Mouse (Mus musculus) cerebral cortex, adult 2 months (tissue): ENCODE measurements around the gene Plin3.

Experiments
- WGBS: fragments of 180-500 bp; shearing (Covaris S2); methylation state at CpG from one replicate; pipeline ENCODE4 v1.1.7; 2018; 5-methylcytosine and 5-hydroxymethylcytosine counted together

The Plin3 gene

GRCm38 (mm10) chr17:56296201-56296600 lies 3.5 kb upstream of the Plin3 start:
- WGBS = 67% methylated on average over 1 of the region's 1 CpGs

GRCm38 (mm10) chr17:56294241-56294640 lies 1.6 kb upstream of the Plin3 start:
- WGBS = 78% methylated on average over 19 of the region's 19 CpGs

DNA sequence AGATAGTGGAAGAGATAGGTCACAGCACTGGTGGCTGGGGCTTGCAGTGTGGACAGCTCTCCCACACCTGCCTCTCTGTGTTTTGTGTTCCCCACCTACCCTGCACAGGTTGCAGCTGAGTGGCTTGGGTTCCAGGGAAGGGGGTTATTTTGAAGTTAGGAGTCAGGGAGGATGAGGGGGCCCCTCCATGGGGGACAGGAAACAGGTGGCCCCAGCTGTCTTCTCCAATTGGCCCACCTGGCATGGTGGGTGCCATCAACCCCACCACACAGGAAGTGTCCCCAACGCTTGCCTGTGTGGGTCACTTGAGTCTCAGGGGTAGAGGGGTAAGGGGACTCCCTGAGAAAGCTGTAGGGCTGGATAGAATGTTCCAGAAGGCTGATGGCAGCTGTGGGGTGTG lies 618 bp upstream of the Plin3 start:
- 86% methylated on average over 1 of the region's 1 CpGs for WGBS

- WGBS = 88% methylated on average over 7 of the region's 7 CpGs
Observed at GRCm38 (mm10) chr17:56291826-56292475, 722 bp downstream of the Plin3 start.

- 3% methylated on average over 16 of the region's 16 CpGs for WGBS
Observed at GRCm38 (mm10) chr17:56291171-56291511, 1.5 kb downstream of the Plin3 start.

DNA sequence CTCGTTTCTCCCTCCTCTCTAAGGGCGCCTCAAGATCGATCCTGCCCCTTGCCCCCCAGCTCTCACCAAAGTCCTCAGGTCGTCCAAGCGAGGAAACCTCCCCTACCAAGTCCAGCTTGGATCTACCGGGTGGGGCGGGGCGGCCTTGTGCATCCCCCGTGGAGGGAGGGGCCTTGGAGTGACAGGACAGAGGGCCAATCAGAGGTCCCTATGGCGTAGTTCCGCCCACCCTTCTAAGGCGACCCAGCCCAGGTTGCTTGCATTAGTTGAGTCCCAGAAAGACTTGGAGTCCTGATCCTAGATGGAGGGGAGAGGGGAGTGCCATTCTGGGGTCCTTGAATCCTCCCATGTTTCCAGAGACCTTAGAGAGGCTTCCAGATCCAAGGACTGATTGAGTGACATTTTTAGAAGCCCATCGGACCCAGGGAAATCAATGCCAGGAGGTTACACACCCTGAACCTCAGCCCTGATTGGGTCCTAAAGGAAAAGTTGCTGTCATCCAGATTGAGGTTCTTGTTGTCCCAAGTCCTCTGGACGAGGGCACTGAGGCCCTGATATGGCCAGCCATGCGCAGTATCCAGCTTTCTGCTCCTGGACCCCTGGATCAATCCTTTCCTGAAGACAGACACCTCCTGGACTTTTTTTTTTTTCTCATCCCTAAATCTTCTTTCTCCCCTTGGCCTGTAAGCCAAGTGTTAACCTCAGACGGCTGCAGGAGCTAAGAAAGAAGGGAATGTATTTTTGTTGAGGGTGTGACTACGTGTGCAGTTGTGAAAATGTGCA lies 2.1 kb downstream of the Plin3 start:
- WGBS = 23% methylated on average over 17 of the region's 17 CpGs

DNA sequence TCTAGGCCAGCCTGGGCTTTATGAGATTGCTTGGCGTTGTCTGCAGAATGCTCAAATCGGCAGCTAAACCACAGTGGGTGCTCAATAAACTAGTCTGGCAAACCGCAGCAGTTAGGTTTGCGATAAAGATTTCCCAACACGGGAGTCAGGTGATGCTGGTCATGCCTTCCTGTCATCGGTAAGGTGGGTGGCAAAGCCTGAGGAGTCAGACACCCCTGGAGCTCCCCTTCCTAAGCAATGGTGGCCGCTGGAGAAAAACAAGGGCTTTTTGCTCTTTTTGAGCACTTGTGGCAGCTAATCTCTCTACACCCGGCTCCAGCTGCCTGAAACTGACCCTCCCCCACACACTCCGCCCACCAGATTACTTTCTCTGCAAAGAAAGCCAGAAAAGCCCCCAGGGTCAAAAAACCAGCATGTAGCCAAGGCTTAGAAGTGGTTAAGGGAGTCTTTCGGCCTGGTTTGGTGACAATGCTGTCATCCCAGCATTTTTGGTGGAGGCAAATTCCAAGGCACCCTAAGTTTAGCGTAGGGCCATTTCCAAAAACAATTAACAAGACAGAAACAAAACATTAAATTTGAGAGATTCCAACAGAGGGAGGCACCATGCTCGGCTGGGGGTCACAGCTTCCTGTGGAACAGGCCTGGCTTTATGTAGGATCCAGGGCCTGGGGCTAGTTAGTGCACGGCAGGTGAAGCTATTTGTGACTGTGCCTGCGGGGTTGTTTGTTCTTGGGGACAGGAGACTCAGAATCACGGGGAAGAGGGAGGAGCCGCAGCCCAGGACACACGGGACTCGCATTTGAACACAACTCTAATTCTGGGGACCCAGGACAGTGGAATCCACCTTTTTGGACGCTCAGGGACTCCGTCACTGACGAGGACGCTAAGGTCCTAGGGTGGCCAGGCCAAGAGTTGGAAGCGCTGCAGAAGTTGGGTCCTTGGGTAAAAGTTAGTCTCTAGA lies 3.0 kb downstream of the Plin3 start:
- WGBS = 49% methylated on average over 23 of the region's 23 CpGs

GRCm38 (mm10) chr17:56288866-56289265 lies 3.8 kb downstream of the Plin3 start:
- 79% methylated on average over 3 of the region's 3 CpGs for WGBS

DNA sequence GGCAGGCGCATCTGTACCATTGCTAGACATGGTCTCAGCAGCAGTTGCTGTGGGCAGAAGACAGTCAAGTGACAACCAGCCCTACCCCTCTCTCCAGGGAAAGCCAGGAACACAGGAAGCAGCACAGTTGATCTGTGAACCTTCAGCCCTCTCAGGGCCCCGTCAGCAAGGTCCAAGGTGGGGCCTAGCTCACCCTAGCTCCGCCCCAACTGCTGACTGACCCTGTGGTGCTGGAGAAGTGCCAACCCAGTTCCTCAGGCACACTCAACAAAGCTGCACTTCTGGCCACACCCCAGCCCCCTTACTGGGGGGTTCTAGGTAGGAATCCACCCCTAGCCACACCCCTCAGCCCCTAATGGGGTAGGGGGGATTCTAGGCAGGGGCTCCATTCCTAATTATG lies 4.8 kb downstream of the Plin3 start:
- 78% methylated on average over 3 of the region's 3 CpGs for WGBS

GRCm38 (mm10) chr17:56285995-56286394 lies 6.7 kb downstream of the Plin3 start:
- 95% methylated on average over 11 of the region's 11 CpGs for WGBS

DNA sequence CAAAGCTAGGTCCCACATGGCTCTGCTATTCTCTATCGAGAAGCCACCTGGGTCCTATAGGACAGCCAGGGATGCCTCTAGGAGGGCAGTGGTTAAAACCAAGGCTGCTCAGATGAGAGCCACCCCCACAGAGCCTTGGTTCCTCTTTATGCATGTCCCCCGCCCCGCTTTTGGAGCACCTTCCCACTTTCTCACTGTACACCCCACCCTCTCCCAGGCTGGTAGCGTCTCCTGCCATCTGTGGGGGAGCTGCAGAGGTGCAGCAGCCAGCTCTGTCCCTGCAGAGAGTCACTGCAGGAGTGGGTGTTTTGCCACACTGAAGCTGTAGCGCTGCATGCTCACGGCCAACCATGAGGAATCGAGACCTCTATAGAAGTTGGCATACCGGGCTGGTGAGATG lies 9.4 kb downstream of the Plin3 start:
- 49% methylated on average over 8 of the region's 8 CpGs for WGBS

DNA sequence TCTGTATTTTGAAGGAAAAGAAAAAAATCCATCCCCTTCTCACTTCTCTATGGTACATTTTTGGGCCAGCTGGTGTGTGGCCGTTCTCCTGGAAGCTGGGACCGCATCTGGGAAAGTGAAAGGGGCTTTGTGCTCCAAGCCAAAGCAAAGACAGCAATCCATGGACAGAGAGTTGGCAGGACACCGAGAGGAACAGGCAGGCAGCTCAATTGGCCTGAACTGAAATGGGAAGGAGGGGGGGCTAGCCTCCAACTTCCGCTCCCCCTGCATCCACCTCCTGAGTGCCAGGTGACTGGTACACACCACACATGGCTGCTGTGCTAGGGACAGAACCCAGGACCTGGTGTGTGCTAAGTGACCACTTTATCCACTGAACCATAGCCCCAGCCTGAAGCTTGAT lies 9.9 kb downstream of the Plin3 start:
- WGBS = 41% methylated on average over 4 of the region's 4 CpGs

- WGBS = 87% methylated on average over 12 of the region's 12 CpGs
Observed at GRCm38 (mm10) chr17:56281193-56281592, 11.5 kb downstream of the Plin3 start.

GRCm38 (mm10) chr17:56279481-56280155 lies 13.1 kb downstream of the Plin3 start:
- WGBS = 91% methylated on average over 12 of the region's 12 CpGs

DNA sequence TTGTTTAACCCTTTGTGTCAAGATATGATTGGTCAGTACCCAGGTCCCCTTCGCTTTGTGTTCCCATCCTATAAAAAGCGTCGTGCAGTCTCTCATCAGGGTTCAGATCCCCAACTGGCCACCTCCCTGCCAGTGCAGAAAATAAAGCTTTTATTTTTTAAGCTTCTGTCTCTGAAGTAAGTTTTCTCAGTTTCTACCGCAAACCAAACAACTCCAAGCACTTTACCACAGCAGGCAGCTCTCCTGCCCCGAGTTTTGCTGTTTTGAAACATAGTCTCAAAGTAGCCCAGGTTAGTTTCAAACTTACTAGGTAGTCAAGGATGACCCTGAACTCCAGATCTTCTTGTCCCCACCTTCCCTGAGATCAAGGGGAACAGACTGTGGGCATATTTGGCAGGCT lies 14.3 kb downstream of the Plin3 start:
- WGBS = 92% methylated on average over 5 of the region's 5 CpGs

DNA sequence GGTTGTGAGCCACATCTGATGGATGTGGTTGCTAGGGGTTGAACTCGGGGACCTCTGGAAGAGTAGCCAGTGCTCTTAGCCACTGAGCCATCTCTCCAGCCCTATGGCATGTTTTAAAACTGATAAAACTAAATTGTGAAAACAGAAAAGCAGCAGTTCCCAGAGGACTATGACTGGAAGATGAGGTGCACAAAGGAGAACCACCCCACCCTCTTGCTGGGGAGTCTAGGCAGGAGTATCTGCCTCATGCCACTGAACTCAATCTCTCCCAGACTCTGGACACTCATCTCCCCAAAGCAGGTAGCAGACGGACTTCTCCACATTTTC lies 15.1 kb downstream of the Plin3 start:
- WGBS = 48% methylated on average over 2 of the region's 2 CpGs

DNA sequence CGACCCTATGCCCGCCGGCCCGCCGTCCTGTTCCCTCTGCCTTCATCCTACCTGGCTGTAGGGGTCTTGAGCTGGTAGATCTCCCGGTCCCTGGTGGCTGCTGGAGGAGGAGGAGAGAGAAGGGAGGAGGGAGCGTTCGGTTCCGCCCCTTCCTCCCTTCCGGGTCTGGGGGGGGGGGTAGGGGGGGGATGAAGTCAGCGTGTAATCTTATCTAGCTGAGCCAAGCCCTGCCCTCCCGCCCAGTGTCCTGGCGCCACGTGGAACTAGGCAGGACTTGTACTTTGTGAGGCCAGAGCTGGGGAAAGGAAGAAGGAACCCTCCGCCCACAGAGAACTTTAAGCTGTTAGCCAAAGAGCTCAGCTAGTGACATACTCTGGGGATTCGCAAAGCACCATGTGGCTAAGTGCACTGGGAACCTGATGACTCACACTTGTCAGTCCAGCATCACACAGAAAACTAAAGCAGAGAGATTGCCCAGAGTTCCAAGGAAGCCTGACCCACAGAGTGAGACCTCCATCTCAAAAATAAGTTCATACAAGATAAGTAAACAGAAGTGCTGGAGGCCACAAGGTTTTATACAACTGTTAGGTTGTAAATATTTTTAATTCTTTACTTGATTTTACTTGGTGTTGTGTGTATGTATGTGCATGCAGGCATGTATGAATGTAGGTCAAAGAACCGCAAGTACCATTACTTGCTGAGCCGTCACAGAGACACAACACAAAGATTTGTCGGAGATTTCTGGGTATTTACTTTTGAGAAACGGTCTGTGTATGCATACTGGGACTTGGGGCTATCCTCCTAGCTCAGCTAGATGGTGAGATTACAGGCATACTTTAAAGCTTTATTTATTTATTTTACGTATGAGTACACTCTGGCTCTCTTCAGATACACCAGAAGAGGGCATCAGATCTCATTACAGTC lies 15.8 kb downstream of the Plin3 start, which contains the start of gene Ticam1:
Gene Ticam1 (minus strand): TSS at position 144 of the 924 bp plus-strand sequence.
- WGBS = 2% methylated on average over 17 of the region's 21 CpGs

- 16% methylated on average over 5 of the region's 5 CpGs for WGBS
Observed at GRCm38 (mm10) chr17:56275842-56276480, 16.7 kb downstream of the Plin3 start.

DNA sequence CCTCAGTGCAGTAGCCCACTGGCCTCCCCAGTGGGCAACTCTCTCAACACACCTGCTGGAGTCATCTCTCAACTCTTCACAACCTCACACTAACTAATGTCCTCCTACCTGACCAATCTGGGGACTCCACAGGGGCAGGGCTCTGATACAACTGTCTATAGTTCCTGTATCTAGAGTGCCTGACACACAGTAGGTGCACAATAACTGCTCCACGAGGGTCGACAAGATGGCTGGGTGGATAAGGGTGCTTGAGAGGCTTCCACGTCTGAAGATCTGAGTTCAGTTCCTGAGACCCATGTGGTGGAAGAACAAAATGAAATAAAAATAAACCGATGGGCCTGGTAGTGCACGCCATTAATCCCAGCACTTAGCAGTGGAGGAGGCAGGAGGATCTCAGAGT lies 18.7 kb downstream of the Plin3 start:
- WGBS = 91% methylated on average over 5 of the region's 5 CpGs

GRCm38 (mm10) chr17:56273482-56273881 lies 19.2 kb downstream of the Plin3 start:
- 79% methylated on average over 7 of the region's 7 CpGs for WGBS
